In the genomic region with DNA sequence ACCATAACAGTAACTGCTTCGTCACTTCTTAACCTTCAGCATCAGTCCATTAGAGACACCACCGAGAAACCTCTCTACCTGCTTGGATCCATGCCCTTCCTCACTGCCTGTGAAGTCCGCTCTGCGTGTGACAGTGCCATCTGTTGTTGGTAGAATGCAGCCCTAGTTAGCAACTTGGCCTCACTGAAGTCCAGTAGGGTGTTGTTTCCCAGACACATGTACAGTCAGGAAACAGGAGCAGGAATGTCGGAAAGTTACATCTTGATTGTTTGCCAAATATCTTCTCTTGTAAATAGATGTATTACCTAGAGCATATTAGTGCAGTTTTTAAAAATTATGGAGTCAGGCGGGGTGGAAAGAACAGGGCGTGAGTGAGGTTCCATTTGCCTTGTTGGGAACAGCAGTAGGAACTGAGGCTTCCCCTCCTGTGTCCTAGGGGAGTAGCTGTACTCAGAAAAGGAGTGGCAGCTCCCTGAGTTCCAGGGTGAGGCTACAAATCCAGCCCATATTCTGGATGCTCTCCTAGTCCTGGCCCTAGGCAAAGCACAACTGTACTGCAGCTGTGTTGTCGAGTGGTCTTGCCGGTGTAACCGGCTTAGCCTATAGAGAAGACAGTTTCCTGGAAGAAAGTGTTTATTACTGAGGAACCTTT, we compare ENCODE assay signal across 9 mouse cellular contexts. TPM values are rescaled to one million over a fixed set of nuclear protein-coding genes. Genes with fewer than 3 reads are reported as not detected.
DNase-seq lines count a peak whose midpoint lies in the region; ATAC-seq and TF ChIP-seq lines count a peak whose summit lies in the region.
"Had no signal": no experiment of that assay in that cellular context is flagged by ENCODE, and none has a peak within 500 bp of the region (broad histone marks: within the 10 kb centered on the region; RNA-seq: fewer than 3 reads in every experiment).

No protein-coding gene starts in this region.

- H3K9me3 ChIP-seq in midbrain, postnatal 0 days (ENCODE audit: low read length), result no peaks in the 10 kb centered on the region
- no peaks in the 10 kb centered on the region for H3K9me3 ChIP-seq in forebrain, embryonic 16.5 days (ENCODE audit: control insufficient read depth, low read length)
- H3K9me3 ChIP-seq: neural tube, embryonic 12.5 days had no signal

- peaks cover 5% of the 10 kb centered on the region; the same call in 1 of the 2 replicates for H3K36me3 ChIP-seq in midbrain, postnatal 0 days (ENCODE audit: insufficient read depth, low read length)
- H3K36me3 ChIP-seq in forebrain, embryonic 16.5 days (ENCODE audit: control insufficient read depth, insufficient read depth), result peaks cover 3% of the 10 kb centered on the region

- H3K27me3 ChIP-seq in midbrain, postnatal 0 days (ENCODE audit: insufficient read depth, low read length), result no peaks in the 10 kb centered on the region
- H3K27me3 ChIP-seq in forebrain, embryonic 16.5 days (replicated peaks; ENCODE audit: control insufficient read depth, insufficient read depth, low read length), result no peaks in the 10 kb centered on the region
- H3K27me3 ChIP-seq: neural tube, embryonic 12.5 days had no signal

- no peak for ATAC-seq in midbrain, postnatal 0 days (ENCODE audit: low FRiP score)
- no peak for ATAC-seq in forebrain, embryonic 16.5 days

- peaks cover 7% of the 10 kb centered on the region; the same call in 1 of the 2 replicates for H3K4me1 ChIP-seq in midbrain, postnatal 0 days (ENCODE audit: insufficient read depth, low read length)
- peaks cover 22% of the 10 kb centered on the region for H3K4me1 ChIP-seq in forebrain, embryonic 16.5 days (replicated peaks; ENCODE audit: control insufficient read depth, insufficient read depth, low read length)

- no peak overlapping the region for H3K27ac ChIP-seq in midbrain, postnatal 0 days (ENCODE audit: low read depth, low read length)
- no peak overlapping the region for H3K27ac ChIP-seq in forebrain, embryonic 16.5 days (ENCODE audit: low read length)
- H3K27ac ChIP-seq: neural tube, embryonic 12.5 days had no signal

- WGBS in midbrain, postnatal 0 days, result 76% methylated on average over 10 of the region's 10 CpGs
- WGBS in forebrain, embryonic 16.5 days, result 82% methylated on average over 10 of the region's 10 CpGs

- peak; percentile 60 for TF ChIP-seq CTCF in midbrain, postnatal 0 days (IDR thresholded peaks at IDR 0.05)

- peak overlapping the region; percentile 40 for H3K4me2 ChIP-seq in midbrain, postnatal 0 days (ENCODE audit: low read depth, low read length, poor library complexity, severe bottlenecking)
- H3K4me2 ChIP-seq in forebrain, embryonic 16.5 days (ENCODE audit: low read length), result no peak overlapping the region
- H3K4me2 ChIP-seq: neural tube, embryonic 12.5 days had no signal

- H3K4me3 ChIP-seq in midbrain, postnatal 0 days (ENCODE audit: low read depth, low read length), result peak overlapping the region; percentile 22
- no peak overlapping the region for H3K4me3 ChIP-seq in forebrain, embryonic 16.5 days (replicated peaks; ENCODE audit: low read length)
- H3K4me3 ChIP-seq: neural tube, embryonic 12.5 days had no signal

- DNase-seq in gastrocnemius, adult 18-20 months (ENCODE audit: low spot score), result peak; percentile 69
- no peak for DNase-seq in gastrocnemius, postnatal 4 days (ENCODE audit: low spot score in 2 of 2)
- peak; percentile 33 for DNase-seq in retina, embryonic 14.5 days (ENCODE audit: low spot score)
- no peak for DNase-seq in retina, postnatal 1 day
- peak; percentile 31 to 34 for DNase-seq in kidney, adult 8-10 months
- DNase-seq in midbrain, postnatal 0 days (ENCODE audit: low spot score), result peak; percentile 63
- no peak for DNase-seq in urinary bladder, postnatal 4 days (ENCODE audit: low spot score in 2 of 2)

- H3K9ac ChIP-seq in midbrain, postnatal 0 days (replicated peaks; ENCODE audit: low read length, poor library complexity, severe bottlenecking), result no peak overlapping the region
- H3K9ac ChIP-seq in forebrain, embryonic 16.5 days (replicated peaks; ENCODE audit: low read depth, low read length), result no peak overlapping the region
- H3K9ac ChIP-seq: neural tube, embryonic 12.5 days had no signal

RNA-seq across cellular contexts. Expression of a gene that starts 25.3 kb away (rescaled TPM):
- total RNA-seq in gastrocnemius, adult 18-20 months (2021), result 1 to 10 TPM; 9.5 to 9.7 TPM
- total RNA-seq in gastrocnemius, postnatal 4 days (2021), result 10 to 100 TPM; 27.4 to 31.3 TPM
- 60.1 and 73.3 TPM in 2 replicates for total RNA-seq in midbrain, postnatal 0 days (2014; rRNA removed)
- polyA plus RNA-seq in midbrain, postnatal 0 days (2015; fragmentation: Nextera tagmentation; extraction: Ambion mirVana), result 36.9 and 37.0 TPM in 2 replicates
- polyA plus RNA-seq in forebrain, embryonic 16.5 days (2015; fragmentation: Nextera tagmentation; extraction: Ambion mirVana), result 21.1 and 28.3 TPM in 2 replicates

Comparison
In these comparisons a context has a peak if more than half of its experiments do, and no peak if none do; other contexts are left out.
1. DNase-seq: peak in gastrocnemius, adult 18-20 months (single experiment), retina, embryonic 14.5 days (single experiment), kidney, adult 8-10 months (2 of 2) and midbrain, postnatal 0 days (single experiment); none in gastrocnemius, postnatal 4 days (0 of 2), retina, postnatal 1 day (single experiment) and urinary bladder, postnatal 4 days (0 of 2).